Mouse (Mus musculus) kidney, adult 8-10 months (tissue): ENCODE results near the gene Eif2ak2.

ENCODE experiments used
- DNase-seq, 2 experiments: peaks; one replicate each; pipeline ENCODE4 v3.0.0; 2022

The Eif2ak2 gene

DNA sequence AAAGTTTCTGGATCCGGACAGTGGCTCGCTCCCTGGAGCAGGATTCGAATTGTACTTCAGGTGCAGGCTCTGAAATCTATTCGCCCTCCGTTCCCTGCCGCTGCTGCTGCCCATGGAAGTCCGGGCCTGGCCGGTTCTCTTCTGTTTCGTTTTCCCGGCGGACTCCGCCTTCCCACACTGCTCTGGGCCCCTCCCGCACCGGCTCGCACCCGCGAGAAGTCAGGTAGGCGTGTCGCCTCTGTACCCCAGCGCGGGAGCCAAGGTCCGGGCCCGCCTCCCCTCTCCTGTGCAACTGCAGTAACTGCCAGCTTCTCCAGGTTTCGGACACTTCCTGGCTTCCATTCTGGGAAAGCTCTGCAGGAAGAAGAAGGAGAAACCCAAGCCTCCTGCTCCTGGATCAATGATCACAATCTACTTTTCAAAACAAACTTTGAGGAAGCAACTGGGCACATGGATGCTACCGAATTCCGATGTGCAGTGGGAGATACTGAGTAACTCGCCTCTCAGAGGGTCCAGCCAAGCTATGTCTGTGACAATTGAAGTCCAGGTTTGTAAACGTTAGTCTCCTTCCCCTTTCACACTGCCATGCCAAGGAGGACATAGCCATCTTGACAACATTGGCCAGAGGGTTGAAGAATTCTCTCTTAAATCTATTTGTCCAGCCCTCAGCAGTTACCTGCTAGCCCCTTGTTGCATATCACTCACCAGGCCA, at the start of gene Eif2ak2:
TSS of gene Eif2ak2 (minus strand) at position 173 of the 712 bp plus-strand sequence.
- peak; percentile 88 to 91 for DNase-seq

DNA sequence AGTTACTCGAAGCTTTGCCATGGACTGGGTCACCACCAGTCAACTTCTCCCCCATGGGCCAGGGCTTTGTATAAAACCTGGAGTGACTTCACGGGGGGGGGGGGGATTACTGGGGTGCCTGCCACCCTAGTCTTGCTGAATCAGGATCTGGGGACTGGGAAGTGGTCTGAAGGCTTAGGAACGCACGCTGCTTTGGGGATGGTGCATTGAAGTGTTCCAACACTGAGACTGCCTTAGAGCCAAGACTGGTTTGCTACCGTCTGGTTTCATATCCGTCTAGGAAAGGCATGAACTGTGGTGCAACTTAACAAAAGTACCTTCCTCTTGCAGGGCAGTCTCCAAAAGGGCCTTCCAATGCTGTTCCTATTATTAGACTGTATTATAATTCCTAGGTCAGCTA, 35.3 kb upstream of the Eif2ak2 start:
- DNase-seq: no peak

DNA sequence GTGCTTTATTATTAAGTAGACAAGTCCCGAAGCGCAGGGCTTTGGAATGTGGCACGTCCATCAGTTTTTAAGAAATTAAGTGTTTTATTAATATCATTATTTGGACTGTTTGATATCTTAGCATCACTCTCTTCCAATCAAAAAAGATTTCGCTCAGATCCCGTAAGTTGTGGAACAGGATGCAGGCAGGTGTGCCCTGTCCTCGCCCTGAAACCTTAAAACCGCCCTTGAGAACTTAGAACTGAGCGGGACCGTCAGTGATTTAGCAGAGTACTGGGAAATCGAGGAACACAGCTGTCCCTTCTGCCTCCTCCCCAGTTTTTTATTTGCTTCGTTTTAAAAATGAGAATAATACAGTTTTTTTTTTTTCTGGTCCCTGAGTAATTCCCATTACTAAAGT, 34.5 kb upstream of the Eif2ak2 start:
- DNase-seq: no peak

DNA sequence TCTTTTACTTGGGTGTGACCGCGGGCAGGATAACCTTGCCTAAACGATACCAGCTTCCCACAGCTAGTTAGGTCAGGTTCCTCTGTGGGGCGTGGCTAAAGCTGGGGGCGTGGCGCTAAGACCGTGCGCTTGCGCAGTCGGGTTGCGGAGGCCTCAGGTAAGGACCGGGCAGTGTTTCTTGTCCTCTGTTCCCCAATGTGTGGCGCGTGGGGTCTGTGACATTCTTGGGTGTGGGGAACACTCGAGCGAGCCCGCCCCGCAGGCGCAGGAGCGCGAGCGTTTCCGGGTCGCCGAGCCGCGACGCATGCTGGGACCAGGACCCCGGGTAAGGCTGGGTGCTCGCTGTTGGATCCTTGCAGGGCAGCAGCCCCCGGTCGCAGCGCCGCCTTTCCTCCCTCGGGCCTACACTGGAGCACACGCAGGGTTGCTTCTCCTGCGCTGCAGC, 34.0 kb upstream of the Eif2ak2 start, which contains the start of gene Cebpzos:
TSS of gene Cebpzos (plus strand) at position 132 of the 445 bp plus-strand sequence.
- DNase-seq: peak; percentile 93 to 95

DNA sequence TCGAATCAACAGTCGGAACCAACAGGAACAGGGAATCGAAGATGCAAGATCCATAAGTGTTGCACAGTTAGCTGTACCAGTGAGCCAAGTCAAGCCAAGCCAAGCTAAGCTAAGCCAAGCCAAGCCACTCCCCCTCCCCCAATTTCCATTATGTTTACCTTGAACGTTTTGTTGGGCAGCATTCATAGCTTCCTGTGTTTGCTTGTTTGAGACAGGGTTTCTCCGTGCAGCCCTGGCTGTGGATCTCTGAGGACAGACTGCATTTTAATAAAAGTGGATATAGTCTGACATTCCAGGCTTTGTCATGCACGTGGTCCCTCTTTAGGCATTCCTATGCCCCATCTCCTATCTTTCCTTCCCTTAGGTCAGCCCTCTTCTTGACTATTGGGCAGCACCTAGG, 33.4 kb upstream of the Eif2ak2 start:
- DNase-seq: no peak

DNA sequence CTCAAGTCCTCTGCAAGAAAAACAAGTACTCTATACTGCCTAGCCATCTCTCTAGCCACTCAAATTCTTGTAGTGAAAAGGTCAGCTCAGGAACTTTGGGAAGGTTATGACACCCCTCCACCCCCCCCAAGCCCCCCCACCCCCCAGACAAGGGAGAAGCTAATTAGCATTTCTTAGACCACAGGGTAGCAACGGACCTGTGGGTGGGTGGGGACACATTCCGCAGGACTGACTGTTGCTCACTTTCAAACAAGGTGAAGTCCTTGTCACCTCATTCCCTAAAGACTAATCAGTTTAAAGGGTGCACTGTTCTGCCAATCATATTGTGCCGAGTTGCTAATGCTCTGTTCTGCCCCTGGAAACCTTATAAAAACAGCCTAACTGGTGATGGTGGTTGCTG, 31.5 kb upstream of the Eif2ak2 start:
- DNase-seq: no peak

DNA sequence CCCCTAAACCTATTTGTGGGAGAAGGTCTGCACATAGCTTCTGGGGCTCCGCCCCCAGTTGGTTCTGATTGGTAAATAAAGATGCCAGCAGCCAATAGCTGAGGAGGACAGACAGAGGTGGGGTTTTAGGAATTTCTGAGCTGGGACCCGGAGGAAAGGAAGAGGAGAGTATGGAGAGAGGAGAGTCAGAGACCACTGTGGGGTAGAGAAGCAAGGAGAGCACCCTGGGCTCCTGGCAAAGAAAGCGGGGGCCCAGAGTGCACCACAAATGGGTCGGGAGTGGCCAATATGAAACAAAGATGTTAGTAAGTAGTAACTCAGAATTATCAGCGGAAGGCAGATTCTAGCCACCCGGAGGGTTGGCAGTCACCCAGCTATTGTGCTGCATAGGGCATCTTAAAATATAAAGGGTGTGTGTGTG, 30.5 kb upstream of the Eif2ak2 start:
- DNase-seq: no peak

DNA sequence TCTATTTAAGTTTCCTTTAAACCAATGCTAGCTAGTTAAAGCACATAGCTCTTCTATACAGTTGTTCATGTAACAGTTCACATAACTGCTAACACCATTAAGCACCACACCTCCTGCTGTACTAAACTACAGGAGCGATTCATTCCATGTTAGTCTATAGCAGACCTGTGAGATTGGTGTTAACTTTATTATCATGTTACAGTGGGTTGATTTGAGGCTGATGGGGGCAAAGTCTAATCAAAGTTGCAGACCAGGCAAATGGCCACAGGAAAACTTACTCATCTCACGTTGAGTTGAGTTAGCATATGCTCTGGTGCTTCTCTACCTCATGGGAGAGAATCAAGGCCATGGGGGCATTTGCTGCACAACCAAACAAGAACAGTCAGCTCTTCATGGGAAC, 27.0 kb upstream of the Eif2ak2 start:
- DNase-seq: no peak

DNA sequence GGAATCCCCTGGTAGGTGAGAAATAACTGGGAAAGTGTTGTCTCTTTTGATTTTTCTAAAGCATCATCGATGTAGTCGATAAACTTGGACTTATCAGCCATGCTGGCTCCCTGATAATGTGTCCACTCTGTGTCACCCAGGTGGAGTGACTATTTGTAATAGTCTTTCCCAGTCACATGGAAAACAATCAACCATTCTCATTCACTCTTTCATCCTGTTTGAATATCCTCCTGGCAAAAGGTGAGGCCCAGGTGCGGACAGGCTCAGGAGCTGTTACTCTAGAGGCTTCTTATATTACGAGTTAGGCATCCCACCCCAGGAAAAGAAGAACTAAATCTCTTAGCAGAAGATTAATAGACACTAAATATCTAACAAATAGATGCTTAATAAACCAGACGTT, 24.5 kb upstream of the Eif2ak2 start, which contains the start of gene Sult6b1:
TSS of gene Sult6b1 (minus strand) at position 101 of the 400 bp plus-strand sequence.
- no peak for DNase-seq

DNA sequence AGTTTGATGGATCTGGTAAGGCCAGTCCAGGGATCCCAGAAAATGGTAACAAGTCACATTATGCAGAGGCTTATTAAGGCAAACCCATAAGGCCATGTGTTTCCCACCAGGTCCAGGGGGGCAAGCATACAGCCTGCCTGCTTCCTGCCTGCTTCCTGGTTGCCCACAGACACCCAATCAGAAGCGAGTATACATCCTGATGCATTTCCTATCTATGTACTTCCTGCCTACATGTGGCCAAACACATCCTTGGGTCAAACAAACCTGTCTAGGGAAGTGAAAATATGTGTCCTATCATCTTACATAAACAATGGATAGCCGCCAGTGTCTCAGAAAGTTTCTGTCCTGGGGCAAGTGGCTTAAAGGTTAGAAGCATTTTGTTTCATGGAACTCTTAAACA, 20.8 kb upstream of the Eif2ak2 start:
- no peak for DNase-seq

DNA sequence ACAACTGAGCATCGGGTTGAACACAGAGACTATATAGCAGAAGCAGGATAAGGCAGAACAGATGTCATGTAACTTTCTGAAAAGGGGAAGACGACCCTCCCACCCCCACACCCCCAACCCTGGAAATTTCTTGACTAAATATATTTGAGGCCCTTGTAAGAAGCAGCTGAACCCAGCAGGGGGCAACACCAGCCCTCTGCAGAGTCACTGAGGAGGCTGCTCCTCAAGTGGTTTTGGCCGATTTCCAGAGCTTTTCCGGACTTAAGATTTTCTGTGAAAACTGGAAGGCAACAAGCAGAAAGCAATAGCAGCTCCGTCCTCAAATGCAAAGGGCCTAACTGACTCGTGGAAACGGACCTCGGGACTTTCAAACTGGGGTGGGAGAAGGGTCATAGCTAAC, 13.0 kb upstream of the Eif2ak2 start:
- DNase-seq: peak; percentile 36 to 56

DNA sequence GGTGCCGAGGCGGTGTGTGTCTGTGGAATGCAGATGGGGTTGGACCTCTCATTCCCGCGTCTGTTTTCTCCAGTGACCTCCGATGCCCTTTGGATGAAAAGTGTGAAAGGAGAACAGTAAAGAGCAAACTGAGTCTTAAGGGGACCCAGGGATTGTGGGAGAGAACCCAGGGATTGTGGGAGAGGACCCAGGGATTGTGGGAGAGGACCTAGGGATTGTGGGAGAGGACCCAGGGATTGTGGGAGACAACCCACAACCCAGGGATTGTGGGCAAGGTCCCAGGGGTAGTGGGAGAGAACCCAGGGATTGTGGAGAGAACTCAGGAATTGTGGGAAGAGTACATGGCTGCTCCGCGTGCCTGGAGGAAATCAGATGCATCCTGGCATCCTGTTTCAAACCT, 12.6 kb upstream of the Eif2ak2 start:
- DNase-seq: no peak

DNA sequence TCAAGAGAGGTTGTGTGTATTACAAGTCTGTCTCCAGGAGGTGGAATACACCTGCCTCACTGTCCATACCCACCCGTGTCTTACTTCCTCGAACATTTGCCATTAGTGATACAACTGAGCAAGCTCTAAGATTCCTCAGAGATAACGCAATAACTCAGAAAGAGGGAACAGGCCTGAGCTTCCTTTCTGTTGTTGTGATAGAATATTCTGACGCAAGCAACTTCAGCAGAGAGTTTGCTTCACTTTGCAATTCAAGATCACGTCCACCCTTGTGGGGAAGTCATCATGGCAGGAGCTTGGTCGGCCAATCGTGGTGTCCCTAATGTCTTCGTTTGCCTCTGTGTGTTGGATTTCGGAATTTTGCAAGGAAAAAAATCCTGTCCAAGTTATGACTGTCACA, 8.6 kb upstream of the Eif2ak2 start:
- DNase-seq: no peak

DNA sequence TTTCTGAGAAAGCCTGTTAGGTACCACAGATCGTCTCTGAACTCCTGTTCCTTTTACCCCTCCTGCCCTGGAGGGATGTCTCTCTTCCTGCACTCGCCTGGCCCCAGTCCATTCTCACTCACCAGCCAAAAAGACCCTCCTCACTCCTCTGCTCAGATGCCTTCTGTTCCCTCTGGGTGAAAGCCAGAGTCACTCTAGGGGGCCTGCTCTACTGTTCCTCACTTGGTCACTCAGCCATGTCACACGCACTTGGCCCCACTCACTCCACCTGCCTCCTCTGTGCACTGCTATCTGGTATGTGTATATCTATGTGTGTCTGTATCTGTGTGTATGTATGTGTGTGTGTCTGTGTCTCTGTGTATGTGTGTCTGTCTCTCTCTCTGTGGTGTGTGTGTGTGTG, 6.8 kb upstream of the Eif2ak2 start:
- DNase-seq: no peak

DNA sequence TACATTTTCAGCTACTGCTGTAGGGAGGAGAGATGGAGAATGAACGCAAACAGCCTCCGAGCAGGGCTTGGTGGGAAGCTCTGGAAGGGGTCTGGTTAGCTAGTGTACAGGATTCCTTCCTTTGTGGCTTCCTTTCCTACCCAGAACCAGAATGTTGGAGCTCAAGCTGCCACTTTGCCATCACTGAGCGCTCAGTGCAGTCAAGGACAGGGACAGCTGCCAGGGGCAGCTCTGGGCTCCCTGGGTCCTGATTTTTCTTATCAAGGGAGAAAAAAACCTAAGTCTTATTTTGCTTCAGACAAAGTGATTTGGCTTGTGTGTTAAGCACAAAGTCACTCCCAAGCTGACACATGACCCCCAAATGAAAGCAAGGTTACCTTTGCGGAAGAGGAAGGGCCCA, 6.2 kb upstream of the Eif2ak2 start:
- DNase-seq: no peak

DNA sequence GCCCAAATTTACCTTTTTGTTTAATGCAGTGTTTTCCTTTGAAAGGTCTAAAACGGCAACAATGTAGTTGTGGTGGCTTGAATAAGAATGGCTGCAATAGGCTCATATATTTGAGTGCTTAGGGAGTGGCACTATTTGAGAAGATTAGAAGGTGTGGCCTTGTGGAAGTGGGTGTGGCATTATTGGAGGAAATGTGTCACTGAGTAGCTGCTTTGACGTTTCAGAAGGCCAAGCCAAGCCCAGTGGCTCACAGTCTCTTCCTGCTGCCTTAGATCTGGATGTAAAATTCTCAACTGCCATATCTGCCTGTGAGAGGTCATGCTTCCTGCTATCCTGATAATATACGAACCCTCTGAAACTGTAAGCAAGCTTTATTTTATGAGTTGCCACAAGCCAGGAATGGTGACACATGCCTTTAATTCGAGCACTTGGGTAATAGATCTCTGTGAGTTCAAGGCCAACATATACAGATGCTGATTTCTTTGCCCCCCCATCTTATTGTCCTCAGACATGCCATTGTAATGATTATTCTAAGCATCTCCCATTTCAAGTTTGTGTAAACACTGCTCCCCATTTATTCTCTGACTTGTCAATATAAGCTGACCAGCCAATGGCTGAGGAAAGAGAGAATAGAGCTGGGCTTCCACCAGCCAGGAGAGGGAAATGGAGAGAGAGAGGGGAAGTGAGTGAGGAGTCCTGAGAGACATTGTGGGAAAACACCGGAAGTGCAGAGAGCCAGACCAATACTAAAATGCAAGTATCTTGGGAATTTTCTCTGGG, 3.1 kb upstream of the Eif2ak2 start:
- no peak for DNase-seq

DNA sequence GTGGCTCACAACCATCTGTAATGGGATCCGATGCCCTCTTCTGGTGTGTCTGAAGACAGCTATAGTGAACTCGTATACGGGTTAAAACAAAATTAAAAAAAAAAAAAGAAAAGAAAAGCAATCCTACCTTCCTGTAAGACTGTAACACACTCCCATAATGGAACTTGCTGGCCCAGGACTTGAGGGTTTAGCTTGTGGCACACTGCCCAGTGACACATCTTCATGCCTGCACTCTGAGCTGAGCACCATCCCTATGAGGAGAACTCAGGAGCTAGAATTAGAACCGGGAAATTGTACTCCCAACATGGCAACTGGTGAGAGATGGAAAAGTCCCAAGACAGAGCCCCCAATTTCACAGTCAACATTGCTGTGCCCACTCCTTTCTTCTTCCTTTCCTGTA, 918 bp upstream of the Eif2ak2 start:
- no peak for DNase-seq

DNA sequence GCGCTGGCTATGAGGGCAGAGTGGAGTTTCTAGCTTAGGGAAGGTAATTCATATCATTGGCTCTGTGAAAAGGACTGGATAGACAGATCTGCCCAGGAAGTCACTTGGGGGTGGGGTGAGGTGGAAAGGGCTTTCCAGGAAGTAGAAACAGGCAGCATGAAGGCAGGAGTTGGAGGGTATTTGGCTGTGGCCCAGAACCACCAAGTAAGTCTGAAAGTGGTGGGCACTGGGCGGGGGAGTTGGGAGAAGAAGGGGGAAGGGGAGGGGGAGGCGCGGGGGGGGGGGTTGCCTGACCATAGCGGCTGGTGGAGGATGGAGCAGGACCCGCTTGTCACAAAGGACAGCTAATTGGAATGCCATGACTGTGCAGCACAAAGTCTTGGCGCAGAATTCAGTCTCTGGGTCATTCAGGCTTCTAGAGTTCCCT, 482 bp downstream of the Eif2ak2 start:
- DNase-seq: no peak

DNA sequence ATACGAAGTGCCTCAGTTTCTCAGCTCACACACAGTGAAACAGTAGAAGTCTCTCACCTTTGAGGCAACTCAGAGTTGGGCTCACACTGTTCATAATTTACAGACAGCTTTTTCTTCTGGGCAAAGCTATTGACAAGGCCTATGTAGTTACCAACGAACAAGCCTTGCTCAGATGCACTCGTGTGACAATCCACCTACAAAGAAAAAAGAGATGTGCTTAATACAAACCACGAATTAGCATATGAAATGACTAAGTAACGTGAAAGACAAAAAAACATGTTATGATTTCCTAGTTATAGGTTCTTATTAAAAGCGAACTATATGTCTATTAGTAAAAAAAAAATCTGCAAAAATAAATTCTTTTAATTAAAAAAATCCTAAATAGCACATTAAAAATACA, 8.5 kb downstream of the Eif2ak2 start:
- no peak for DNase-seq

DNA sequence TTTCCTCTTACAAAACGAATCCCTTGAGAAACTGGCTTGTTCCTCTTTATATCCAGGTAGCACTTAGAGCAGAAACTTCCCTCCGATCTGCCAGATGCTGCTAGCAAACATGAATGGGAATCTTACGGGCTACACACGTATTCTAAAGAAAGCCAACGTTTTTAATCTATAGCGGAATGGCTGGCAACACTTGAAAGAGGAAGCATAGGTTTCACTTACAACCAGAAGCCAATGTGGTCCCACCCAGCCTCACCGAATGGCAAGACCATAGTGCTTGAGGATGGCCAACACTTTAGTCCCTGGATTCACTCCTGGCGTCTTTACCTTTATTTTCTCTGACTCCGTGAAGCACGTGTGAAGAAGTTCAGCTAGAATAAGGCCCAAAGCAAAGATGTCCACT, 26.1 kb downstream of the Eif2ak2 start:
- no peak for DNase-seq

DNA sequence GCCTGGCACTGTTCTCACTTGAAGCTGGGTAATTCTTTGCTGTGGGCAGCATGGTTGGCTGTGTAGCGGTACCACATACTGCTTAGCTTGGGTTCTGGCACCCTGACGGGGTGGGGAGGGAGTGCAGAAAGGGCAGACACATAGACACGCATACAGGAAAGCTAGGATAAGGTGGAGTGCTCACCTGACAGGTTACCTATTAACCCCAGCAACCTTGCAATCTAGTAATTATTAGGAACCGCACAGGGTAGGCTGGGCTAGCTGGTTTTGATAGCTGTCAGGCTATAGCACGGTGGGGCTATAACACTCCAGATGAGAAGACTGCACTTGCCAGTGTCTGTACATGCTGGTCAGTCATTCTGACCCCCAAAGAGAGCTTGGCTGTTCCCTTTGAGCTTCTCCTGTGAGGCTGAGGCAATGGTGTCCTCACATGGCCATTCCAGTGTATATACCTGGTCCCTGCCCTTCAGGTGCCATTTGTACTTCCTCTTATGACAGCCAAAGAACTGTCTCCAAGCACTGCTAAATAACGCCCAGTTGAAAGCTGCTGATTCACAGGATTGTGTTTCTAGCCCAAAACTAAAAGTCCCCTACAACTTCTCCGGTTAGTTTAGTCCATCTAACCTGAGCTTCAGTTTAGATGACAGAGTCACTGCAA, 40.0 kb downstream of the Eif2ak2 start:
- no peak for DNase-seq

DNA sequence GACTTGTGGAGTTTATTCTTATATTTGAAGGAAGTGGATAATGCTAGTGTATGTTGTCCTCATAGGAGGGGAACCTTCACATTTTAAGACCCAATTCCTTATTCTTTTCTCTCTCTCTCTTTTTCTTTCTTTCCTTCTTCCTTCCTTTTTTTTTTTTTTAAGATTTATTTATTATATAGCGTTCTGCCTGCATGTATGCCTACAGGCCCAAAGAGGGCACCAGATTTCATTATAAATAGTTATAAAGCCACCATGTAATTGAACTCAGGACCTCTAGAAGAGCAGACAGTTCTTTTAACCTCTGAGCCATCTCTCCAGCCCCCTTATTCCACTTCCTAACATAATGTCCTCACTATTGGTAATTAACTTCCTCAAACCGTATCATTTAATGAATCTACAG, 46.3 kb downstream of the Eif2ak2 start:
- DNase-seq: no peak
